Mouse (Mus musculus): ENCODE results near the gene Rab3gap2.
A peak's percentile ranks its signal among the peaks of the same experiment; 100 is the strongest.
"Not testable (repeated sequence)": the region's sequence is repeated elsewhere in the genome, so short reads cannot be mapped to it uniquely, and the experiment has no call there.

Rab3gap2 gene

GRCm38 (mm10) chr1:185280616-185281015 is 76.7 kb downstream of the Rab3gap2 start:
- DNase-seq (ENCODE audit: low spot score in 2 of 2) = no peak

GRCm38 (mm10) chr1:185282846-185283245 is 78.9 kb downstream of the Rab3gap2 start:
- DNase-seq (ENCODE audit: low spot score in 2 of 2) = no peak

GRCm38 (mm10) chr1:185283247-185283646 is 79.3 kb downstream of the Rab3gap2 start:
- no peak for DNase-seq (ENCODE audit: low spot score in 2 of 2)

GRCm38 (mm10) chr1:185284740-185285139 is 80.8 kb downstream of the Rab3gap2 start:
- no peak for DNase-seq (ENCODE audit: low spot score in 2 of 2)

- DNase-seq (ENCODE audit: low spot score in 2 of 2) = peak in 1 of 2 experiments; percentile 23
Observed at GRCm38 (mm10) chr1:185285171-185285570, 81.3 kb downstream of the Rab3gap2 start.

GRCm38 (mm10) chr1:185287066-185287465 is 83.1 kb downstream of the Rab3gap2 start:
- no peak for DNase-seq (ENCODE audit: low spot score in 2 of 2)

GRCm38 (mm10) chr1:185289231-185289630 is 85.3 kb downstream of the Rab3gap2 start:
- no peak for DNase-seq (ENCODE audit: low spot score in 2 of 2)

- DNase-seq (ENCODE audit: low spot score in 2 of 2) = no peak
Observed at GRCm38 (mm10) chr1:185291336-185291735, 87.4 kb downstream of the Rab3gap2 start.

- no peak for DNase-seq (ENCODE audit: low spot score in 2 of 2)
Observed at GRCm38 (mm10) chr1:185292646-185293360, 88.9 kb downstream of the Rab3gap2 start.

GRCm38 (mm10) chr1:185296850-185297249 is 92.9 kb downstream of the Rab3gap2 start:
- DNase-seq (ENCODE audit: low spot score in 2 of 2) = no peak

- DNase-seq (ENCODE audit: low spot score in 2 of 2) = no peak
Observed at GRCm38 (mm10) chr1:185298496-185298895, 94.6 kb downstream of the Rab3gap2 start.

- no peak for DNase-seq (ENCODE audit: low spot score in 2 of 2)
Observed at GRCm38 (mm10) chr1:185302816-185303215, 98.9 kb downstream of the Rab3gap2 start.

GRCm38 (mm10) chr1:185306836-185307235 is 102.9 kb downstream of the Rab3gap2 start:
- no peak for DNase-seq (ENCODE audit: low spot score in 2 of 2)

GRCm38 (mm10) chr1:185307645-185308044 is 103.7 kb downstream of the Rab3gap2 start:
- DNase-seq (ENCODE audit: low spot score in 2 of 2) = no peak

- DNase-seq (ENCODE audit: low spot score in 2 of 2) = no peak
Observed at GRCm38 (mm10) chr1:185308334-185308733, 104.4 kb downstream of the Rab3gap2 start.

GRCm38 (mm10) chr1:185308908-185309307 is 105.0 kb downstream of the Rab3gap2 start:
- DNase-seq (ENCODE audit: low spot score in 2 of 2) = no peak

GRCm38 (mm10) chr1:185311949-185312348 is 108.0 kb downstream of the Rab3gap2 start:
- DNase-seq (ENCODE audit: low spot score in 2 of 2) = no peak

GRCm38 (mm10) chr1:185314546-185314945 is 110.6 kb downstream of the Rab3gap2 start:
- no peak for DNase-seq (ENCODE audit: low spot score in 2 of 2)

- DNase-seq (ENCODE audit: low spot score in 2 of 2) = no peak
Observed at GRCm38 (mm10) chr1:185315846-185316568, 112.1 kb downstream of the Rab3gap2 start.

- DNase-seq (ENCODE audit: low spot score in 2 of 2) = not testable (repeated sequence)
Observed at GRCm38 (mm10) chr1:185327754-185328345, 123.9 kb downstream of the Rab3gap2 start.

GRCm38 (mm10) chr1:185328721-185329610 is 125.0 kb downstream of the Rab3gap2 start, which contains the start of gene Iars2:
Gene Iars2 (minus strand): TSS chr1:185329396.
- peak; percentile 80 to 87 for DNase-seq (ENCODE audit: low spot score in 2 of 2)

GRCm38 (mm10) chr1:185329851-185330250 is 125.9 kb downstream of the Rab3gap2 start:
- no peak for DNase-seq (ENCODE audit: low spot score in 2 of 2)

All from frontal cortex, postnatal 14 days (tissue).